In genomic region chr5:31004184-31004583, GRCm38 (mm10) we compare ENCODE assay signal across 7 mouse cellular contexts. TPM values are rescaled to one million over a fixed set of nuclear protein-coding genes. Genes with fewer than 3 reads are reported as not detected.
DNase-seq lines count a peak whose midpoint lies in the region; ATAC-seq and TF ChIP-seq lines count a peak whose summit lies in the region.

No protein-coding gene starts in this region.

- TF ChIP-seq CTCF in cortical plate, adult 2 months (IDR thresholded peaks at IDR 0.05; ENCODE audit: extremely low read depth, insufficient read depth, low read length), result peak; percentile 80

- H3K4me1 ChIP-seq in cortical plate, adult 2 months (ENCODE audit: control insufficient read depth, insufficient read depth, low read length), result no peaks in the 10 kb centered on the region
- no peaks in the 10 kb centered on the region for H3K4me1 ChIP-seq in intestine, embryonic 16.5 days (ENCODE audit: control insufficient read depth, insufficient read depth, low read length)
- H3K4me1 ChIP-seq in midbrain, embryonic 15.5 days, result no peaks in the 10 kb centered on the region

- no peaks in the 10 kb centered on the region for H3K27me3 ChIP-seq in intestine, embryonic 16.5 days (replicated peaks; ENCODE audit: control insufficient read depth, insufficient read depth, low read length)
- no peaks in the 10 kb centered on the region for H3K27me3 ChIP-seq in midbrain, embryonic 15.5 days (replicated peaks)

- DNase-seq in adrenal gland, adult 18-20 months (ENCODE audit: low spot score in 2 of 2), result peak; percentile 90 to 95
- peak; percentile 85 for DNase-seq in gastrocnemius, postnatal 14 days
- peak; percentile 92 to 95 for DNase-seq in left cerebral cortex, postnatal 14 days (ENCODE audit: low spot score in 2 of 2)
- peak; percentile 59 to 92 for DNase-seq in spleen, adult 18-20 months

- H3K4me2 ChIP-seq in intestine, embryonic 16.5 days (ENCODE audit: low read depth, low read length), result no peak overlapping the region
- no peak overlapping the region for H3K4me2 ChIP-seq in midbrain, embryonic 15.5 days

- no peak overlapping the region for H3K4me3 ChIP-seq in cortical plate, adult 2 months (ENCODE audit: insufficient read depth, low read length)
- H3K4me3 ChIP-seq in intestine, embryonic 16.5 days (ENCODE audit: low read length), result no peak overlapping the region
- no peak overlapping the region for H3K4me3 ChIP-seq in midbrain, embryonic 15.5 days

- WGBS in intestine, embryonic 16.5 days, result 5% methylated on average over 5 of the region's 5 CpGs
- 3% methylated on average over 5 of the region's 5 CpGs for WGBS in midbrain, embryonic 15.5 days

- no peaks in the 10 kb centered on the region for H3K9me3 ChIP-seq in intestine, embryonic 16.5 days (ENCODE audit: control insufficient read depth, low read length)
- H3K9me3 ChIP-seq in midbrain, embryonic 15.5 days, result no peaks in the 10 kb centered on the region

- no peak for TF ChIP-seq POLR2A in cortical plate, adult 2 months (IDR thresholded peaks at IDR 0.05; ENCODE audit: extremely low read depth, insufficient read depth, low read length)

- intact Hi-C loops in gastrocnemius, postnatal 14 days (cut with DNase I; ENCODE audit: low total_unique reads), result loop anchor here (5.0 kb wide), 2 partner anchors 77 to 202 kb away; no protein-coding TSS in a partner anchor
- intact Hi-C loops in left cerebral cortex, postnatal 14 days (cut with DNase I), result loop anchor here (2.0 kb wide), 1 partner anchor 73 kb away; no protein-coding TSS in a partner anchor

- H3K27ac ChIP-seq in cortical plate, adult 2 months (ENCODE audit: insufficient read depth, low read length), result no peak overlapping the region
- H3K27ac ChIP-seq in intestine, embryonic 16.5 days (ENCODE audit: low read length), result no peak overlapping the region
- H3K27ac ChIP-seq in midbrain, embryonic 15.5 days, result no peak overlapping the region

- peak; percentile 65 for ATAC-seq in intestine, embryonic 16.5 days
- ATAC-seq in midbrain, embryonic 15.5 days (replicated peaks), result peak; percentile 65

- no peak overlapping the region for H3K9ac ChIP-seq in intestine, embryonic 16.5 days (ENCODE audit: low read depth, low read length)
- no peak overlapping the region for H3K9ac ChIP-seq in midbrain, embryonic 15.5 days

- no peaks in the 10 kb centered on the region for H3K36me3 ChIP-seq in intestine, embryonic 16.5 days (ENCODE audit: control insufficient read depth, insufficient read depth, low read length)
- no peaks in the 10 kb centered on the region for H3K36me3 ChIP-seq in midbrain, embryonic 15.5 days (replicated peaks)

RNA-seq across cellular contexts. Expression of gene Tcf23, which starts 35.7 kb away (rescaled TPM):
- total RNA-seq in adrenal gland, adult 18-20 months (2021), result 1 to 10 TPM; 1.3 to 2.4 TPM
- 0.23 and 0.30 TPM in 2 replicates for polyA plus RNA-seq in cortical plate, adult 2 months (2012; rRNA removed)
- total RNA-seq in gastrocnemius, postnatal 14 days (2021), result under 1 TPM; 0.35 to 0.66 TPM
- 3.3 and 4.2 TPM in 2 replicates for polyA plus RNA-seq in intestine, embryonic 16.5 days (2015; fragmentation: Nextera tagmentation; extraction: Ambion mirVana)
- under 1 TPM in 1 of 2 experiments, not detected in 1; 0.09 TPM for total RNA-seq in left cerebral cortex, postnatal 14 days (2021)
- 0.08 TPM in 1 of 2 replicates, not detected in the other for polyA plus RNA-seq in midbrain, embryonic 15.5 days (2015; fragmentation: Nextera tagmentation; extraction: Ambion mirVana)

RNA-seq across cellular contexts. Expression of gene Atraid, which starts 43.9 kb away (rescaled TPM):
- total RNA-seq in adrenal gland, adult 18-20 months (2021), result 100 to 1,000 TPM; 104 to 109 TPM
- polyA plus RNA-seq in cortical plate, adult 2 months (2012; rRNA removed), result 186 and 189 TPM in 2 replicates
- total RNA-seq in gastrocnemius, postnatal 14 days (2021), result 10 to 100 TPM; 56.7 to 63.5 TPM
- 180 and 190 TPM in 2 replicates for polyA plus RNA-seq in intestine, embryonic 16.5 days (2015; fragmentation: Nextera tagmentation; extraction: Ambion mirVana)
- total RNA-seq in left cerebral cortex, postnatal 14 days (2021), result 10 to 100 TPM; 71.4 to 75.3 TPM
- polyA plus RNA-seq in midbrain, embryonic 15.5 days (2015; fragmentation: Nextera tagmentation; extraction: Ambion mirVana), result 161 and 164 TPM in 2 replicates

RNA-seq across cellular contexts. Expression of gene Preb, which starts 44.0 kb away (rescaled TPM):
- total RNA-seq in adrenal gland, adult 18-20 months (2021), result 100 to 1,000 TPM; 146 to 149 TPM
- polyA plus RNA-seq in cortical plate, adult 2 months (2012; rRNA removed), result 183 and 209 TPM in 2 replicates
- 10 to 100 TPM; 77.5 to 90.5 TPM for total RNA-seq in gastrocnemius, postnatal 14 days (2021)
- polyA plus RNA-seq in intestine, embryonic 16.5 days (2015; fragmentation: Nextera tagmentation; extraction: Ambion mirVana), result 222 and 227 TPM in 2 replicates
- 100 to 1,000 TPM; 122 to 140 TPM for total RNA-seq in left cerebral cortex, postnatal 14 days (2021)
- 110 and 113 TPM in 2 replicates for polyA plus RNA-seq in midbrain, embryonic 15.5 days (2015; fragmentation: Nextera tagmentation; extraction: Ambion mirVana)

RNA-seq across cellular contexts. Expression of gene Slc5a6, which starts 44.5 kb away (rescaled TPM):
- 10 to 100 TPM; 31.6 to 33.1 TPM for total RNA-seq in adrenal gland, adult 18-20 months (2021)
- 32.5 and 34.9 TPM in 2 replicates for polyA plus RNA-seq in cortical plate, adult 2 months (2012; rRNA removed)
- 1 to 10 TPM; 2.5 to 2.8 TPM for total RNA-seq in gastrocnemius, postnatal 14 days (2021)
- 18.8 TPM in 2 replicates for polyA plus RNA-seq in intestine, embryonic 16.5 days (2015; fragmentation: Nextera tagmentation; extraction: Ambion mirVana)
- 10 to 100 TPM; 11.8 to 18.0 TPM for total RNA-seq in left cerebral cortex, postnatal 14 days (2021)
- 26.9 and 29.1 TPM in 2 replicates for polyA plus RNA-seq in midbrain, embryonic 15.5 days (2015; fragmentation: Nextera tagmentation; extraction: Ambion mirVana)

RNA-seq across cellular contexts. Expression of gene Cad, which starts 50.4 kb away (rescaled TPM):
- 10 to 100 TPM; 17.5 to 25.4 TPM for total RNA-seq in adrenal gland, adult 18-20 months (2021)
- 13.4 and 14.1 TPM in 2 replicates for polyA plus RNA-seq in cortical plate, adult 2 months (2012; rRNA removed)
- total RNA-seq in gastrocnemius, postnatal 14 days (2021), result 10 to 100 TPM; 12.3 to 19.9 TPM
- polyA plus RNA-seq in intestine, embryonic 16.5 days (2015; fragmentation: Nextera tagmentation; extraction: Ambion mirVana), result 16.8 and 18.2 TPM in 2 replicates
- total RNA-seq in left cerebral cortex, postnatal 14 days (2021), result 10 to 100 TPM; 17.9 to 19.4 TPM
- 14.9 and 16.2 TPM in 2 replicates for polyA plus RNA-seq in midbrain, embryonic 15.5 days (2015; fragmentation: Nextera tagmentation; extraction: Ambion mirVana)
